ENCODE assay signal across 19 mouse cellular contexts in the genomic region with DNA sequence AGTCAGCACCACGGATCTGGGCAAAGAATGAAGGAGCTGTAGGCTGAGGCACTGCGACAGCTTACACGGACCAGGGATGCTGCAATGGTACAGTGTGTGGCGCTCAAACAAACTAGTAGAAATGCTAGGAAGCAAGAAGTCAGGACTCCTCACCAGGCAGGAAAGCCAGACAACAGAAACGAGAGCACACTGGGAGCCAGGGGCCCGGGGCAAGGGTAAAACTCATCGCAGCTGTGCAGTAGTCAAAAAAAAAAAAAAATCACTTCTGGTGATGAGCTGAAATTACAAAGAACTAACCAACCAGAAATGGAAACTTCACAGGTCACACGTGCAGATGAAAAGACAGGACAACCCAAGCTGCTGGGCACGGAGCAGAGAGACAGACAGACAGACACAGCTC. TPM values are rescaled to one million over a fixed set of nuclear protein-coding genes. Genes with fewer than 3 reads are reported as not detected.
DNase-seq lines count a peak whose midpoint lies in the region; ATAC-seq and TF ChIP-seq lines count a peak whose summit lies in the region.
"Had no signal": no experiment of that assay in that cellular context is flagged by ENCODE, and none has a peak within 500 bp of the region (broad histone marks: within the 10 kb centered on the region; RNA-seq: fewer than 3 reads in every experiment).

No protein-coding gene starts in this region.

- no peak for TF ChIP-seq EP300 in CH12.LX (IDR thresholded peaks at IDR 0.05; ENCODE audit: low read length)

- no peaks in the 10 kb centered on the region for H3K27me3 ChIP-seq in cerebellum, adult 2 months (ENCODE audit: control insufficient read depth, insufficient read depth, low read length)
- no peaks in the 10 kb centered on the region for H3K27me3 ChIP-seq in CH12.LX (replicated peaks)
- H3K27me3 ChIP-seq: forebrain, embryonic 13.5 days; hindbrain, embryonic 15.5 days had no signal

- WGBS in cerebellum, adult 2 months, result 75% methylated on average over 9 of the region's 9 CpGs

- TF ChIP-seq RAD21 in CH12.LX (IDR thresholded peaks at IDR 0.05; ENCODE audit: low read depth, low read length), result no peak

- H3K4me1 ChIP-seq in cerebellum, adult 2 months (ENCODE audit: control insufficient read depth, insufficient read depth, low read length), result peaks cover 41% of the 10 kb centered on the region
- peaks cover 0 to 12% of the 10 kb centered on the region in 2 experiments; a peak in 2 of 4 replicates for H3K4me1 ChIP-seq in CH12.LX (ENCODE audit: control insufficient read depth in 1 of 2, insufficient read depth in 2 of 2)
- H3K4me1 ChIP-seq: forebrain, embryonic 10.5 days; forebrain, embryonic 13.5 days had no signal

- H3K4me2 ChIP-seq in CH12.LX (ENCODE audit: insufficient read depth, low read depth, poor library complexity, severe bottlenecking), result no peak overlapping the region
- H3K4me2 ChIP-seq: forebrain, embryonic 13.5 days; heart, embryonic 11.5 days; hindbrain, embryonic 15.5 days had no signal

- H3K9ac ChIP-seq in CH12.LX (ENCODE audit: insufficient read depth, low read depth), result no peak overlapping the region
- H3K9ac ChIP-seq: forebrain, embryonic 13.5 days; hindbrain, embryonic 15.5 days had no signal

- no peaks in the 10 kb centered on the region for H3K9me3 ChIP-seq in CH12.LX (replicated peaks; ENCODE audit: low read length)
- H3K9me3 ChIP-seq: forebrain, embryonic 10.5 days; forebrain, embryonic 13.5 days; G1E; hindbrain, embryonic 15.5 days had no signal

- ATAC-seq in cerebellum, adult (ENCODE audit: insufficient number of reproducible peaks, low FRiP score, low TSS enrichment), result no peak
- ATAC-seq: forebrain, embryonic 13.5 days; forebrain, embryonic 16.5 days; Patski had no signal

- dilution Hi-C loops in CH12.LX (cut with MboI; ENCODE audit: extremely low pct_ligation_motif_present, extremely low pct_unique_long_range_greater_than_20kb, low sequenced_read_pairs), result no loop called here

- no peak overlapping the region for H3K4me3 ChIP-seq in cerebellum, adult 2 months (replicated peaks; ENCODE audit: insufficient read depth, low read depth, low read length)
- H3K4me3 ChIP-seq in CH12.LX (replicated peaks in 1 of 3; ENCODE audit: low read depth in 2 of 3, low read length in 2 of 3, poor library complexity in 1 of 3), result no peak overlapping the region
- H3K4me3 ChIP-seq: forebrain, embryonic 10.5 days; forebrain, embryonic 13.5 days; hindbrain, embryonic 15.5 days had no signal

- DNase-seq in cerebellum, adult 2 months, result no peak
- DNase-seq in kidney, adult 9 months, result peak; percentile 9
- DNase-seq in kidney, adult 8-10 months, result no peak
- DNase-seq in CH12.LX (ENCODE audit: extremely low read depth), result no peak
- DNase-seq in thymus, postnatal 25 days, result peak; percentile 34
- no peak for DNase-seq in layer of hippocampus, postnatal 10 days (ENCODE audit: low spot score in 2 of 2)
- DNase-seq in testis, postnatal 10 days (ENCODE audit: low spot score), result no peak
- DNase-seq: adrenal gland, adult 2 months; adrenal gland, postnatal 14 days; heart, adult 11 months had no signal

- H3K36me3 ChIP-seq in CH12.LX (replicated peaks in 1 of 2; ENCODE audit: control insufficient read depth in 1 of 2, insufficient read depth in 1 of 2, low read length in 1 of 2), result no peaks in the 10 kb centered on the region
- H3K36me3 ChIP-seq: G1E had no signal

- TF ChIP-seq CTCF in cerebellum, adult 2 months (IDR thresholded peaks at IDR 0.05; ENCODE audit: borderline replicate concordance, insufficient read depth, low read depth, low read length), result no peak
- TF ChIP-seq CTCF in CH12.LX (conservative IDR thresholded peaks at IDR 0.05 in 1 of 2, IDR thresholded peaks at IDR 0.05 in 1 of 2; ENCODE audit: low read depth in 2 of 2, low read length in 2 of 2), result no peak

- TF ChIP-seq POLR2A in cerebellum, adult 2 months (IDR thresholded peaks at IDR 0.05; ENCODE audit: borderline replicate concordance, insufficient read depth, low read length), result no peak
- TF ChIP-seq POLR2A in CH12.LX (IDR thresholded peaks at IDR 0.05; ENCODE audit: low read depth, low read length), result no peak

- peak overlapping the region; percentile 37 for H3K27ac ChIP-seq in cerebellum, adult 2 months (ENCODE audit: insufficient read depth, low read length)
- no peak overlapping the region for H3K27ac ChIP-seq in CH12.LX (ENCODE audit: insufficient read depth, low read depth)
- H3K27ac ChIP-seq: forebrain, embryonic 10.5 days; forebrain, embryonic 13.5 days; hindbrain, embryonic 15.5 days had no signal

- H3K79me2 ChIP-seq in CH12.LX (replicated peaks; ENCODE audit: control insufficient read depth, extremely low read depth, insufficient read depth, poor library complexity, severe bottlenecking), result no peaks in the 10 kb centered on the region

- in situ Hi-C loops in CH12.LX (cut with MboI; ENCODE audit: low pct_ligation_motif_present, low pct_unique_long_range_greater_than_20kb, low sequenced_read_pairs), result no loop called here

TF ChIP-seq in CH12.LX, 34 proteins besides CTCF, POLR2A, EP300 and RAD21:
- no peak for TF ChIP-seq MAX (IDR thresholded peaks at IDR 0.05; ENCODE audit: low read length)
- TF ChIP-seq ZKSCAN1 (IDR thresholded peaks at IDR 0.05; ENCODE audit: borderline replicate concordance, low read depth, low read length), result no peak
- TF ChIP-seq PAX5 (IDR thresholded peaks at IDR 0.05; ENCODE audit: low read length), result no peak
- TF ChIP-seq GABPA (IDR thresholded peaks at IDR 0.05; ENCODE audit: insufficient replicate concordance, low read depth, low read length), result no peak
- no peak for TF ChIP-seq MAFK (IDR thresholded peaks at IDR 0.05; ENCODE audit: insufficient replicate concordance, low read length)
- no peak for TF ChIP-seq POLR2AphosphoS2 (IDR thresholded peaks at IDR 0.05; ENCODE audit: low read depth, low read length)
- TF ChIP-seq BHLHE40 (IDR thresholded peaks at IDR 0.05; ENCODE audit: low read depth, low read length), result 0 out of 2 replicates have a peak, but pooled peaks have one; percentile 16
- no peak for TF ChIP-seq JUN (IDR thresholded peaks at IDR 0.05; ENCODE audit: insufficient read depth, low read depth, low read length)
- TF ChIP-seq CHD2 (IDR thresholded peaks at IDR 0.05; ENCODE audit: low read length), result no peak
- no peak for TF ChIP-seq SIN3A (IDR thresholded peaks at IDR 0.05; ENCODE audit: low read length)
- TF ChIP-seq MEF2A (IDR thresholded peaks at IDR 0.05; ENCODE audit: borderline replicate concordance, low read depth, low read length), result no peak
- no peak for TF ChIP-seq NELFE (IDR thresholded peaks at IDR 0.05; ENCODE audit: low read depth, low read length)
- TF ChIP-seq ETS1 (conservative IDR thresholded peaks at IDR 0.05; ENCODE audit: low read depth, low read length), result no peak
- no peak for TF ChIP-seq TCF12 (IDR thresholded peaks at IDR 0.05; ENCODE audit: low read depth, low read length)
- TF ChIP-seq ZC3H11A (IDR thresholded peaks at IDR 0.05; ENCODE audit: low read depth, low read length), result no peak
- TF ChIP-seq ZNF384 (IDR thresholded peaks at IDR 0.05; ENCODE audit: low read depth, low read length), result peak; percentile 26; the same call in 1 of the 2 replicates

RNA-seq across cellular contexts. Expression of gene Wnk2, which starts 55.2 kb away (rescaled TPM):
- polyA plus RNA-seq in cerebellum, adult 2 months (2012; rRNA removed), result 73.2 and 78.3 TPM in 2 replicates
- total RNA-seq in CH12.LX (2012; rRNA removed) (0.04 TPM in 1 of 2 replicates, not detected in the other), CH12.LX (2014; rRNA removed) (not detected in 2 replicates)
- not detected in 2 replicates for polyA plus RNA-seq in CH12.LX (2012; ENCODE audit: insufficient read length, low read depth)
- total RNA-seq in layer of hippocampus, postnatal 10 days (2021), result 10 to 100 TPM; 88.6 to 98.8 TPM
- total RNA-seq: hematopoietic stem cell, adult 5-6 weeks had no signal
- polyA plus RNA-seq: G1E had no signal

Comparison
In these comparisons a context has a peak if more than half of its experiments do, and no peak if none do; other contexts are left out.
1. DNase-seq: peak in kidney, adult 9 months (single experiment) and thymus, postnatal 25 days (single experiment); none in cerebellum, adult 2 months (0 of 2), kidney, adult 8-10 months (0 of 2), CH12.LX (single experiment), layer of hippocampus, postnatal 10 days (0 of 2) and testis, postnatal 10 days (single experiment).
2. RNA of gene Wnk2, which starts 55.2 kb away (total RNA-seq): 88.6 to 98.8 TPM in layer of hippocampus, postnatal 10 days; 0.04 TPM in CH12.LX; every median in the first group is over 10 times any median in the second.